Mouse (Mus musculus): Measurements from ENCODE around the gene Cbl.
"Not testable (repeated sequence)": the region's sequence is repeated elsewhere in the genome, so short reads cannot be mapped to it uniquely, and the experiment has no call there.

Cbl gene

GRCm38 (mm10) chr9:44130581-44131275 is 103.1 kb downstream of the Cbl start:
- no peak for DNase-seq (ENCODE audit: low spot score in 2 of 2)

GRCm38 (mm10) chr9:44130034-44130433 is 103.8 kb downstream of the Cbl start:
- peak; percentile 29 to 43 for DNase-seq (ENCODE audit: low spot score in 2 of 2)

GRCm38 (mm10) chr9:44129633-44130032 is 104.2 kb downstream of the Cbl start:
- DNase-seq (ENCODE audit: low spot score in 2 of 2), result no peak

GRCm38 (mm10) chr9:44127351-44127801 is 106.5 kb downstream of the Cbl start:
- DNase-seq (ENCODE audit: low spot score in 2 of 2), result no peak

- no peak for DNase-seq (ENCODE audit: low spot score in 2 of 2)
Measured at GRCm38 (mm10) chr9:44126746-44127145, 107.1 kb downstream of the Cbl start.

- DNase-seq (ENCODE audit: low spot score in 2 of 2), result peak; percentile 63 to 75
Measured at GRCm38 (mm10) chr9:44125546-44126428, 108.1 kb downstream of the Cbl start.

- DNase-seq (ENCODE audit: low spot score in 2 of 2), result no peak
Measured at GRCm38 (mm10) chr9:44125026-44125425, 108.8 kb downstream of the Cbl start.

- no peak for DNase-seq (ENCODE audit: low spot score in 2 of 2)
Measured at GRCm38 (mm10) chr9:44124317-44124716, 109.5 kb downstream of the Cbl start.

GRCm38 (mm10) chr9:44119948-44120465 is 113.8 kb downstream of the Cbl start:
- DNase-seq (ENCODE audit: low spot score in 2 of 2), result no peak

GRCm38 (mm10) chr9:44119011-44119410 is 114.8 kb downstream of the Cbl start:
- DNase-seq (ENCODE audit: low spot score in 2 of 2), result peak; percentile 37 to 51

- no peak for DNase-seq (ENCODE audit: low spot score in 2 of 2)
Measured at GRCm38 (mm10) chr9:44116182-44116581, 117.7 kb downstream of the Cbl start.

- DNase-seq (ENCODE audit: low spot score in 2 of 2), result no peak
Measured at GRCm38 (mm10) chr9:44115599-44115998, 118.2 kb downstream of the Cbl start.

GRCm38 (mm10) chr9:44114453-44114852 is 119.4 kb downstream of the Cbl start:
- DNase-seq (ENCODE audit: low spot score in 2 of 2), result no peak

GRCm38 (mm10) chr9:44113105-44113789 is 120.6 kb downstream of the Cbl start, which contains the start of the genes Gm49380 and Rnf26:
TSS of gene Gm49380 (minus strand) at chr9:44113500.
TSS of gene Rnf26 (minus strand) at chr9:44113517.
- DNase-seq (ENCODE audit: low spot score in 2 of 2), result peak; percentile 89 to 93

- not testable (repeated sequence) for DNase-seq (ENCODE audit: low spot score in 2 of 2)
Measured at GRCm38 (mm10) chr9:44111909-44112308, 121.9 kb downstream of the Cbl start.

- peak; percentile 53 to 72 for DNase-seq (ENCODE audit: low spot score in 2 of 2)
Measured at GRCm38 (mm10) chr9:44109360-44110095, 124.3 kb downstream of the Cbl start.

- no peak for DNase-seq (ENCODE audit: low spot score in 2 of 2)
Measured at GRCm38 (mm10) chr9:44108269-44109055, 125.4 kb downstream of the Cbl start.

- DNase-seq (ENCODE audit: low spot score in 2 of 2), result no peak
Measured at GRCm38 (mm10) chr9:44107557-44108179, 126.2 kb downstream of the Cbl start.

GRCm38 (mm10) chr9:44107110-44107509 is 126.7 kb downstream of the Cbl start, which contains the start of gene C1qtnf5:
TSS of gene C1qtnf5 (plus strand) at chr9:44107245.
- DNase-seq (ENCODE audit: low spot score in 2 of 2), result no peak

GRCm38 (mm10) chr9:44106596-44106995 is 127.3 kb downstream of the Cbl start:
- no peak for DNase-seq (ENCODE audit: low spot score in 2 of 2)
